Mouse (Mus musculus): Measurements from ENCODE around the gene Glis3. TPM values are rescaled to one million over a fixed set of nuclear protein-coding genes. Genes with fewer than 3 reads are reported as not detected.

The Glis3 gene
- polyA plus RNA-seq, 1 experiment = 31.6 TPM

- H3K27ac ChIP-seq (ENCODE audit: insufficient read depth, low read length) = no peak overlapping the region
- H3K4me1 ChIP-seq (ENCODE audit: control insufficient read depth, insufficient read depth, low read length) = no peaks in the 10 kb centered on the region
- no peak for TF ChIP-seq POLR2A (IDR thresholded peaks at IDR 0.05; ENCODE audit: low read depth, low read length)
- no peak for TF ChIP-seq CTCF (IDR thresholded peaks at IDR 0.05; ENCODE audit: borderline replicate concordance, insufficient read depth, low read length)
- H3K4me3 ChIP-seq (ENCODE audit: insufficient read depth, low read length) = no peak overlapping the region
These were observed 150.9 kb downstream of the Glis3 start for GRCm38 (mm10) chr19:28529006-28529405.

- no peak for TF ChIP-seq POLR2A (IDR thresholded peaks at IDR 0.05; ENCODE audit: low read depth, low read length)
- Histone ChIP-seq H3K4me1 (ENCODE audit: control insufficient read depth, insufficient read depth, low read length) (no peaks in the 10 kb centered on the region), H3K4me3 (ENCODE audit: insufficient read depth, low read length) (no peak overlapping the region), H3K27ac (ENCODE audit: insufficient read depth, low read length) (no peak overlapping the region)
These were observed 152.4 kb downstream of the Glis3 start for GRCm38 (mm10) chr19:28527446-28527845.

GRCm38 (mm10) chr19:28525331-28525730 lies 154.5 kb downstream of the Glis3 start:
- no peak overlapping the region for H3K4me3 ChIP-seq (ENCODE audit: insufficient read depth, low read length)
- no peaks in the 10 kb centered on the region for H3K4me1 ChIP-seq (ENCODE audit: control insufficient read depth, insufficient read depth, low read length)
- TF ChIP-seq POLR2A (IDR thresholded peaks at IDR 0.05; ENCODE audit: low read depth, low read length) (no peak), CTCF (IDR thresholded peaks at IDR 0.05; ENCODE audit: borderline replicate concordance, insufficient read depth, low read length) (no peak)

DNA sequence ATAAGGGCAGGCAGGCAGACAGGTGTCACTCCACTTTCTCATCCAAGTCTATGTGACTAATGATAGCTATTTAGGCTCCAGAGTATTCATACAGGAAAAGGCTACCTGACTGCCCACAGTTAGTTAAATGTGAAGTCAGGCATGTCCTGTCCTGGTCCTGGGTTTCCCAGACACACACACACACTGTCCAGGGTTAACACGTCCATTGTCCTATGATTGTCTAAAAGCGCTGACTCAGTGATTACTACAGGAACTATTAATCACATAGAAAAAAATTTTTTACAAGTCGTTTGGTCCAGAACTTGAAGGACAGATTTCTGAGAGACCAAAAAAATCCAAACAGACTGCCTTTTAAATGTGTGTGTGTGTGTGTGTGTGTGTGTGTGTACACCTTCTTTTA lies 157.6 kb downstream of the Glis3 start:
- peaks cover 2% of the 10 kb centered on the region; the same call in 1 of the 2 replicates for H3K4me1 ChIP-seq (ENCODE audit: control insufficient read depth, insufficient read depth, low read length)
- TF ChIP-seq POLR2A (IDR thresholded peaks at IDR 0.05; ENCODE audit: low read depth, low read length) (no peak), CTCF (IDR thresholded peaks at IDR 0.05; ENCODE audit: borderline replicate concordance, insufficient read depth, low read length) (no peak)
- 0 out of 2 replicates have a peak overlapping the region, but pooled peaks have one; percentile 8 for H3K27ac ChIP-seq (ENCODE audit: insufficient read depth, low read length)
- no peak overlapping the region for H3K4me3 ChIP-seq (ENCODE audit: insufficient read depth, low read length)

More at GRCm38 (mm10) chr19:28525331-28525730, 154.5 kb downstream of the Glis3 start:
- peak overlapping the region; percentile 84 for H3K27ac ChIP-seq (ENCODE audit: insufficient read depth, low read length)

GRCm38 (mm10) chr19:28520761-28521181 lies 159.1 kb downstream of the Glis3 start:
- TF ChIP-seq POLR2A (IDR thresholded peaks at IDR 0.05; ENCODE audit: low read depth, low read length) (no peak), CTCF (IDR thresholded peaks at IDR 0.05; ENCODE audit: borderline replicate concordance, insufficient read depth, low read length) (no peak)

GRCm38 (mm10) chr19:28520128-28520745 lies 159.6 kb downstream of the Glis3 start:
- H3K4me3 ChIP-seq (ENCODE audit: insufficient read depth, low read length) = no peak overlapping the region
- no peak overlapping the region for H3K27ac ChIP-seq (ENCODE audit: insufficient read depth, low read length)
- H3K4me1 ChIP-seq (ENCODE audit: control insufficient read depth, insufficient read depth, low read length) = peaks cover 2% of the 10 kb centered on the region; the same call in 1 of the 2 replicates
- TF ChIP-seq CTCF (IDR thresholded peaks at IDR 0.05; ENCODE audit: borderline replicate concordance, insufficient read depth, low read length) (no peak), POLR2A (IDR thresholded peaks at IDR 0.05; ENCODE audit: low read depth, low read length) (no peak)

More at GRCm38 (mm10) chr19:28520761-28521181, 159.1 kb downstream of the Glis3 start:
- Histone ChIP-seq H3K4me3 (ENCODE audit: insufficient read depth, low read length) (no peak overlapping the region), H3K27ac (ENCODE audit: insufficient read depth, low read length) (no peak overlapping the region), H3K4me1 (ENCODE audit: control insufficient read depth, insufficient read depth, low read length) (peaks cover 2% of the 10 kb centered on the region; the same call in 1 of the 2 replicates)

DNA sequence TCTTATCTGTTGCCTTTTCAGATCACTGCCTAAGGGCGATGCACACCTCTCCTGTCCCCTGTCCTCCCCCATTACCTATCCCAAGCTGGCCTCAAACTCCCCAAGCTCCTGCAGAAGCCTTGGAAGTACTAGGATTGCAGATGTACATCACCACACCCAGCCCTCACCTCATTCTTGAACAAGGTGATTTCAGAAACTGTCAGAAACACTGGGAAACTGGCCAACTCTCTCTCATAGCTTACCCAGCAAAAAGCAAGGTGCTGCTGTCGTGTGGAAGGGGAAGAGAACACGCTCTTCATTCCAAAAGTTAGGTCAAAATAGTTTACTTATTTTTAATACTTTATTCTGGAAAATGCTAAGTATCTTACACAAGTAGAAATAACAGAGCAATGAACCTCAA lies 160.6 kb downstream of the Glis3 start:
- Histone ChIP-seq H3K4me3 (ENCODE audit: insufficient read depth, low read length) (no peak overlapping the region), H3K27ac (ENCODE audit: insufficient read depth, low read length) (no peak overlapping the region), H3K4me1 (ENCODE audit: control insufficient read depth, insufficient read depth, low read length) (peaks cover 2% of the 10 kb centered on the region; the same call in 1 of the 2 replicates)
- no peak for TF ChIP-seq POLR2A (IDR thresholded peaks at IDR 0.05; ENCODE audit: low read depth, low read length)
- TF ChIP-seq CTCF (IDR thresholded peaks at IDR 0.05; ENCODE audit: borderline replicate concordance, insufficient read depth, low read length) = no peak

- Histone ChIP-seq H3K27ac (ENCODE audit: insufficient read depth, low read length) (peak overlapping the region; percentile 72), H3K4me3 (ENCODE audit: insufficient read depth, low read length) (no peak overlapping the region), H3K4me1 (ENCODE audit: control insufficient read depth, insufficient read depth, low read length) (peaks cover 2% of the 10 kb centered on the region; the same call in 1 of the 2 replicates)
- TF ChIP-seq POLR2A (IDR thresholded peaks at IDR 0.05; ENCODE audit: low read depth, low read length) (no peak), CTCF (IDR thresholded peaks at IDR 0.05; ENCODE audit: borderline replicate concordance, insufficient read depth, low read length) (no peak)
These were observed 161.0 kb downstream of the Glis3 start for GRCm38 (mm10) chr19:28518846-28519245.

GRCm38 (mm10) chr19:28518266-28518665 lies 161.6 kb downstream of the Glis3 start:
- Histone ChIP-seq H3K27ac (ENCODE audit: insufficient read depth, low read length) (peak overlapping the region; percentile 72), H3K4me1 (ENCODE audit: control insufficient read depth, insufficient read depth, low read length) (peaks cover 2% of the 10 kb centered on the region; the same call in 1 of the 2 replicates), H3K4me3 (ENCODE audit: insufficient read depth, low read length) (no peak overlapping the region)
- TF ChIP-seq POLR2A (IDR thresholded peaks at IDR 0.05; ENCODE audit: low read depth, low read length) = no peak
- no peak for TF ChIP-seq CTCF (IDR thresholded peaks at IDR 0.05; ENCODE audit: borderline replicate concordance, insufficient read depth, low read length)

DNA sequence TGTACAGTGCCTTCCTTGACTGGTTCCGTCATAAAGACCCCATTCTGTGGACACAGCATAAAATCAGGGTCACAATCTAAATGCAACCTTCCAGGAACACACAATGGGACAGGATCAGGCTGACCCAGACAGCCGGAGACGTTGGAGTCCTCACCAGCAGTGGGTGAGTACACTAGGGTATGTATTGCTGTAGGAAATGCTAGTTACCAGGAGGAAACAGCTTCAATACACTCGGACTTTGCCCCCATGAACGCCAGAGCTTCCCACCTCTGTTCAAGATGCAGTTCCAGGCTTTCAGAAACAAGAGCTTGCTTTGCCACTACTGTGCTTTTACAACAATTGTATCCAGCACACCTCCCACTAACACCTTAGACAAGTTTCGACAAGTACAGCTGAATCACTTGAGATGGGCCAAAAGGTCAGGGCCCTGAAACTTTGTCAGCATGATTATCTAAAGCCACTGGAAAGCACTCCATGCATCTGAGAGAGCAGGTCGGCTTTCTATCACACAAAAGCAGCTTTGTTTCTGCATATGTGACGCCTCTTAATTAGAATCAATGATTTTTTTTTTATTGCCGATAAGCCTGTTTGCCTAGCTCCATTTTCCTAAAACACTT lies 162.3 kb downstream of the Glis3 start:
- TF ChIP-seq CTCF (IDR thresholded peaks at IDR 0.05; ENCODE audit: borderline replicate concordance, insufficient read depth, low read length) (no peak), POLR2A (IDR thresholded peaks at IDR 0.05; ENCODE audit: low read depth, low read length) (no peak)
- Histone ChIP-seq H3K4me1 (ENCODE audit: control insufficient read depth, insufficient read depth, low read length) (peaks cover 2% of the 10 kb centered on the region; the same call in 1 of the 2 replicates), H3K4me3 (ENCODE audit: insufficient read depth, low read length) (no peak overlapping the region), H3K27ac (ENCODE audit: insufficient read depth, low read length) (peak overlapping the region; percentile 55; the same call in 1 of the 2 replicates)
